Mouse (Mus musculus): Measurements from ENCODE around the gene Leo1. TPM values are rescaled to one million over a fixed set of nuclear protein-coding genes. Genes with fewer than 3 reads are reported as not detected.
"Not testable (repeated sequence)": the region's sequence is repeated elsewhere in the genome, so short reads cannot be mapped to it uniquely, and the experiment has no call there.

Leo1 gene
- total RNA-seq, 2 experiments from 2014 or later: 24.1 to 49.9 TPM

DNA sequence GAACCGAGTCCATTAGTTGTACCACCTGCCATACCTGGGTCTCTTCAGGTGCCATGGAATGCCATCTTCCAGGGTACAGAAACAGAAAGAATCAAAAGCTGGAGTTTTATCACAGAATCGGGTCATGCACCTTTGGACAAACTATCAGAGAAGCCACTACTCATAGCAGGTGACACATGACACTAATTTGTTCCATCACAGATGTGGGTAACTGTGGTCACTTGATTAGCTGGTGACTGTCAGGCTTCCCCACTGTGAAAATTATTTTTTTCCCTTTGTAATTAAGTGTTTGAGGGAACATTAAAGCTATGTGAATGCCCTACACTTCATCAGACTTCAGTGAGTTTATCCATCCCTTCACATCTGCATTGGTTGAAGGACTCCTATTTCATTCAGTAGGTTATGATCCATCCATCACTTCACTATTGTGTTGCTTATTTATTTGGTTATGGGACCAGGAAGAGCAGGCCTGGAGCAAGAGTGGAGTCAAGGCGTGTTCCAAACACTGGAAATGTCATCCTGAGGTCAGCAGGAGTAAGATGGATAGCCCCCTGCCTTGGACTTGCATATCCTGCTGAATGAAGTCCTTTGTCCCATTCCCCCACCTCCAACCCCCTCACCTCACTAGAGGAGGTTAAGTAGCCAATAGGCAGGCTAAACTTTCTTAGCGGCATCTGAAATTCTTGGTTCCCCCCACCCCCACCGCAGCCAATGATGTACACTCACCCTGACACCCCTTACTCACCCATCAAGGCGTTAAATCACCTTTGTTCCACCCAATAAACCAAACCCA lies 16.8 kb upstream of the Leo1 start:
- no peak for ATAC-seq (replicated peaks; ENCODE audit: poor library complexity)

DNA sequence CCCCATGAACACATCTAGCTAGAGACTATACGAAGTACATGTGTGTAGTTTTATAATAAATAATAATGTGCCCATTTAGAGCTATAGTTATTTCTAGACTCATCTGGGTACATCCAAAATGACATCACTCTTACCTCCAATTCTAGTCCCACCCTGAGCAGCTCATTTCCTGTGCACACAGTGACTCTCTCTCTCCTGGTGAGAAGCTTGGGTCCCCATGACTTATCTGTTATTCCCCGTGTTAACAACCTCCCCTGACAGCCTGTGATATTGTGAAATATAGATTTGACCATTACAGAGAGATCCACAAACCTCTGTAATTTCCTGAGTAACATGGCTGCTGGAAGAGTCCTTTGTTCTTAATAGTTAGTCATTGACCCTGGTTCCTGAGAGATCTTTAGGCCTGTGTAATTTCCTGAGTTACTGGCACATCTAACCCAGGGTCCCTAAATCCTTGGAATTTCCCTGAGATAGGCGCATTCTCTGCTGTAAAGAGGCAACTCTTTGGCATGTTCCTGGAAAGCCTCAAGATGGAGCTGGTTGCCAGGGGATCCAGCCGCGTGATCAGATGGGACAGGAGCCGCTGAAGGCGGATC lies 15.4 kb upstream of the Leo1 start:
- peak; percentile 59 for ATAC-seq (replicated peaks; ENCODE audit: poor library complexity)

DNA sequence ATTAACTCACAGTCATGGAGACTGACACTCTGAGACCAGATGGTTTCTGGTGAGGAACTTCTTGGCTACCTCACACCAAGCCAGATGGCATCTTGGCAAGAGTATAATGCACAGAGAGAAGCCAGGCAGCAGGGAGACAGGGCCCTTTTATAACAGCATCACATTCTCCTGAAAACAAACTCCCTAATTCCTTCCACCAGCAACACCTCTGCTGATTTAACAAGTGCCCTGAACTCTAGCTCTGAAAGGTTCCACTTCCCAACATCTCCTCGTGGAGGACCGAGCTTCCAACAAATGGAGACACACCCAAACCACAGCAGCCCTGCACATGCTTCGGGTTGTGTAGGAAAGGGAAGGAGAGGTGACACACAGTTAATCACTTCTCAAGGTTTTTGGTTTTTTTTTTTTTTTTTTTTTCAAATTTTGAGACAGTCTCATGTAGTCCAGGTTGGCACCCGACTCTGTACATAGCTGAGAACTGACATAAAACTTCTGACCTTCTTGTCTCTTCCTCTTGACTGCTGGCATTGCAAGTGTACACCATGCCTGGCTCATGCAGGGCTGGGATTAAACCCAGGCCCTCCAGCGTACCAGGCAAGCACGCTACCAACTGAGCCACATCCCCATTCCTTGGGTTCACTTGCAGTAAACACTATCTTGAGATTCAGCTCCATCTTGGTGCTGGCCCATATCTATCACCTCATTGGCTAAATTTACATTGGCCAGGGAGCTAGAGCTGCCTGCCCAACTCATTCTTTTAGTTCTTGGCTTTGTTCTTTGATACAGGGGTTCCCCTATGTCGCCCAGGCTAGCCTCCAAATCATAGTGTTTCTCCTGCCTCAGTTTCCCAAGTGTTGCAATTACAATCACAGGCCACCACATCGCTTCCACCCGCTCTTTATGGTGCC lies 13.7 kb upstream of the Leo1 start:
- ATAC-seq (replicated peaks; ENCODE audit: poor library complexity): no peak

DNA sequence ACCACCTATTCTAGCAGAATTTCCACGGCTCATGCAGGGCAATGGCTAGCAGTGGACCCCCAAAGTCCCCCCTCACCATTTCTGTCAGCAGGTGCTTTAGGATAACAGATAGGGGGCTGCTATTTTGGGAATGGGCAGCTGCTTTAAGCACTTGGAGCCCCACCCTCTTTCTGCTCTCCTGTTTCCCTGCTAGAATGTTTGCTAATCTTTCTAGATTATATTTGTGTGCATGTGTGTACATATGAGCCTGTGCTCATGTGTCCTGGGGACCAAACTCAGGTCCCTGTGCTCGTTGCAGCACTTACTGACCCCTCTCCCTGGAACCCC lies 13.1 kb upstream of the Leo1 start:
- ATAC-seq (replicated peaks; ENCODE audit: poor library complexity): no peak

DNA sequence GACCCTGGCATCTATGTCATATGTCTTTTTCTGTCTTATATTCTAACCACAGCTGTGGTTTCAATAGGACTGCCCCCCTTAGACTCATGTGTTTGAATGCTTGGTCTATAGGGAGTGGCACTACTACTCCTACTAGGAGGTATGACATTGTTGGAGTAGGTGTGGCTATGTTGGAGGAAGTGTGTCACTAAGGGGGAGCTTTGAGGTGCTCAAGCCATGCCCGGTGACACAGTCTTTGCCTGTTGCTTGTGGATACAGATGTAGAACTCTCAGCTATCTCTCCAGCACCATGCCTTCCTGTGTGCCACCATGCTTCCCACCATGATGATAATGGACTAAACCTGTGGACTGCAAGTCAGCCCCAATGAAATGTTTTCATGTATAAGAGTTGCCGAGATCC lies 12.3 kb upstream of the Leo1 start:
- ATAC-seq (replicated peaks; ENCODE audit: poor library complexity): peak; percentile 33

DNA sequence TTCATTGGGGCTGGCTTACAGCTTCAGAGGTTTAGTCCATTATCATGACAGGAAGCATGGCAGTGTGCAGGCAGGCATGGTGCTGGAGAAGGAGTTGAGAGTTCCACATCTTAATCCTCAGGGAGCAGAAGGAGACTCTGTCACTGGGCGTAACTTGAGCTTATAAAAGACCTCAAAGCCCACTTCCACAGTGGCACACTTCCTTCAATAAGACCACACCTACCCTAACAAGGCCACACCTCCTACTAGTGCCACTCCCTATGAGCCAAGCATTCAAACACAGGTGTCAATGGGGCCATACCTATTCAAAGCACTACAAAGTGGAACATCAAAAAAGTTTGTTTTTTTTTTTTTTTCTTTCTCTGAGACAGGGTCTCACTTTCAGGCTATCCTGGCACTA lies 11.7 kb upstream of the Leo1 start:
- ATAC-seq (replicated peaks; ENCODE audit: poor library complexity): no peak

DNA sequence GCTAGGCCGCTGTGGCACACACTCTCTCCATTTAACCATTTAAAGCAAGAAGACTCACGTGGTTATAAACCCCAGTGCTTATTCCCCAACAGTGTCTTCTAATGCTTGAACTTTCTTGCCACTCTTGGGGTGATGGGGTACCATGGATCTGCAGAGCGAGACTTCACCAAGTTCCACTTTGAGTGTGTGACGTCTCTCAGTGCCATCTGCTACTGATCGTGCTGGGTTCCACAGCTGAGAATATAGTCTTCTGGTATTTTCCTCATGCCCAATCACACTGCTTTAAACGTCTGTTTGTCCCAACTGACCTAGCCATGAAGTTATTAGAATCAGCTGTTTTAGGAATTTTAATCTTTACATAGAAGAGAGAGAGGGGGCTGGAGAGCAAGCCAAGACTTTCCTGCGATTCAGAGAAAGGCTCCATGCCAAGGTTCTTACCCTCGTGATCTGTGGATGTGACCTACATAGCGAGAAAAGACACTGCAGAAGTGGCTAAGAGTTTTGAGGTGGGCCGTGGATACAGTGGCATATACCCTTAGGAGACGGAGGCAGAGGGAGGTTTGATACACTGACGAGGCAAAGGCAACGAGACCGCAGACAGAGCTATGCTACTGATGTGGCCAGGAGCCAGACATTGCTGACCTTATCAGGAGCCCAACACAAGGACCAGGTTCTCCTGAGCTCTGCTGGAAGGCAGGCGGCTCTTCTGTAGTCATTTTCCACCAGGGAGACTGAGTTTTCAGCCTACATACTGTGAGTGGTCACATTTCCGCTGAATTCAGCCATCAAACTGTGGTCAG lies 10.3 kb upstream of the Leo1 start:
- peak; percentile 69 for ATAC-seq (replicated peaks; ENCODE audit: poor library complexity)

DNA sequence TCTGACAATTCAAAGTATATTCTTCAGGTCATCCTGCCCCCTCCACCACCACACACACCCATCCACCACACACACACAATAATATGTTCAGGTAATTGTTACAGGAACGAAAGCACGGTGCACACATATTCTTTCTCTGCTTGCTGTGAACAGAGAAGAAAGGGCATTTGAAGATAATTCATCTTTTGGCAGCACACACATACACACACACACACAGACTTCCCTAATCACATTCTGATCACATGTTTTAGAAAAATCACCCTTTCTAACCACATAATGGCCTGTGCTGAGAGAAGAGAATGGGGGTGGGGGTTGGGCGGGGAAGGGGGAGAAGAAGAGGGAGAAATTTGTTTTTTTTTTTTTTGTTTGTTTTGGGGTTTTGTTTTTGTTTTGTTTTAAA lies 8.6 kb upstream of the Leo1 start:
- no peak for ATAC-seq (replicated peaks; ENCODE audit: poor library complexity)

DNA sequence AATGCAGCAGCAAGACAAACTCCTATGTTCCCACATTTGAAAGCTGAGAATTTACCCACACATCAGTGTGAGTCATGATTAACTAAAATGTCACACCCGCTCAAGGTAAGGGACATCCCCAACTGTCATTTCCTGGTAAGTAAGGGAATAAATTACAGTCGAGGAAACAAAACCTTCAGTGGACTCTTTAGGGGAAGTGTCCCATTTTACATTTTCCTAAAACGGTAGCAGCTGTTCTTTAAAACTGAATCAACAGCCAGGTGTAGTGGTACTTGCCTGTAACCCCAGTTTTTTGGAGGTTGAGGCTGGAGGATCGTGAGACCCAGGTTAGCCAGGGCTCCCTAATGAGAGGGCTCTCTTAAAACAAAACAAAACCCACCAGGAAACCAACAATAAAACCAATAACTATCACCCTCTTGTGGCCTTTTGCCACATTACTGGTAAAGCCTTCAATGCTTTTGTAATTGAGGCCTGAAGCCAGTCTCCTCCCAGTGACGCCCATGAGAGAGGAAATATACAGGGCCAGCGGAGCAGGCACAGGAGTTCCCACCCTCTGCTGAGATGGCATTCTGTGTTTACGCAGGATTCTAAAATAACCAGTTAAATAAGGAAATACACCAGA lies 7.0 kb upstream of the Leo1 start:
- peak; percentile 70 for ATAC-seq (replicated peaks; ENCODE audit: poor library complexity)

DNA sequence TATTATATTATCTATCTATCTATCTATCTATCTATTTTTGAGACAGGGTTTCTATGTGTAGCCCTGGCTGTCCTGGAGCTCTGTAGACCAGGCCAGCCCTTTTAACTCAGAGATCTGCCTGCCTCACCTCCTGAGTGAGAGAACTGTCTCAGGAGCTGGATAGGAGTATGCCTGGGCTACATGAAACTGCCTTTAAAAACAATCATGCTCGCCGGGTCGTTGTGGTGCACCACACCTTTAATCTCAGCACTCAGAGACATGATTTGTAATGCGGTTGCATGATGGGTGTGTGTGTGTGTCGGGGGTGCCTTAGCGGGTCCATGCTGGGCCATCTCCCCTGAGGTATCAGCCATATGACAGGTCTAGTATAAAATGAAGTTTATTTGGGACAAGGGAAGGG lies 6.5 kb upstream of the Leo1 start:
- ATAC-seq (replicated peaks; ENCODE audit: poor library complexity): no peak

DNA sequence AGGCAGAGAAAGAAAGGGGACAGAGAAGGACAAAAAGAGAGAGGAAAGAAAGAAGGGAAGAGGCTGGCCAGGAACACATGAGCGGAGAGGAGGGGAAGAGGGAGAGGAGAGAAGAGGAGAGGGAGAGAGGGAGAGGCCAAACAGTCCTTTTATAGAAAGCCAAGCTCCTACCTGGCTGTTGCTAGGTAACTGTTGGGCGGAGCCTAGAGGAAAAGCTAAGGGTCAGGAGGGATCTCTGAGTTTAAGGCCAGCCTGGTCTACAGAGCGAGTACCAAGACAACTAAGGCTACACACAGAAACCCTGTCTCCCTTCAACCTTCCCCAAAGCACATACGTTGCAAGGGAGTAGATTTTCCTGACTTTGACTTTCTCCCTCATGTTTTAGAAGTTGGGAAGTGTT lies 6.0 kb upstream of the Leo1 start:
- no peak for ATAC-seq (replicated peaks; ENCODE audit: poor library complexity)

DNA sequence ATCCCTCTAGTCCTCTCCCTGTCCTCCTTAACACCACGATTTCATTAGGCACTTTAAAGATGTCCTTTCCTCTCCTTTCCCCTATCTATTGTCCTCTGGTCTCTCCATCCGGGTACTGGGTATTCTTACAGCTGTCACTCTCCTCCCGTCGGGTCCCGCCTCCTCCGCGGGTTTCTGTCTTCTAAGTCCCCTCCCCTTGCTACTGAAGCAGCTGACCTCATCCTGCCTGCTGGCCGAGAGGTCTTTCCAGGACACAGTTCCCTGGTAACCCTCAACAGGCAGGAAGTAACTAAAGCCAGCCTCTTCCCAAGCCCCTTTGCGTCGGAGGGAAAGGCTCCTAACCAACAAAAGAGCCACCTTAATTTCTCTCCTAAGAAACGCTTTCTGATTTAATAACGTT lies 5.4 kb upstream of the Leo1 start:
- ATAC-seq (replicated peaks; ENCODE audit: poor library complexity): peak; percentile 67

DNA sequence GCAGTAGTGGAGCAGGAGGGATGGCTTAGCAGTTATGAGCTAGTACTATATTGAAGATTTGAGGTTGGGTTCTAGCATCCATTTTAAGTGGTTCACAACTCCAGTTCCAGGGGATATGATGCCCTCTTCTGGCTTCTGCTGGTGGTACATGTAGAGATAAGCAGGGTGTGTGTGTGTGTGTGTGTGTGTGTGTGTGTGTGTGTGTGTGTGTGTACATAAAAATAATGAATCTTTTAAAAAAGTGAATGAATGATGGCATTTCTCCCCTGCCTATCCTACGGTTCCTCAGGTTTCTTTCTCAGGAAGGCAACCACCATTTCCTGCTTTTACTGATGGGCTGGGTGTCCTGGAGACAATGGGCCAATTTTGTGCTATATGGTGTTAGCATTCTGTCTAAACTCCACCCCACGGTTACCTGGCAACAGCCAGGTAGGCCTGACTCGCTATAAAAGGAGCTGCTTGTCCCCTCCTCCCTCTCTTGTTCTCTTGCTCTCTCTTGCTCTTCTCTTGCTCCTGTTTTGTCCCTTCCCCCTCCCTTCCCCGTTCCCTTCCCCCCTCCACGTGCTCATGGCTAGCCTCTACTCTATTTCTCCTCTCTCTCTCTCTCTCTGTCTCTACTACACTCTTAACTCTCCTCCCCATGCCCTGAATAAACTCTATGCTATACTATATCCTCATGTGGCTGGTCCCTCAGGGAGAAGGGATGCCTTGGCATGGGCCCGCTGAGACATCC lies 3.5 kb upstream of the Leo1 start:
- ATAC-seq (replicated peaks; ENCODE audit: poor library complexity): peak; percentile 32

DNA sequence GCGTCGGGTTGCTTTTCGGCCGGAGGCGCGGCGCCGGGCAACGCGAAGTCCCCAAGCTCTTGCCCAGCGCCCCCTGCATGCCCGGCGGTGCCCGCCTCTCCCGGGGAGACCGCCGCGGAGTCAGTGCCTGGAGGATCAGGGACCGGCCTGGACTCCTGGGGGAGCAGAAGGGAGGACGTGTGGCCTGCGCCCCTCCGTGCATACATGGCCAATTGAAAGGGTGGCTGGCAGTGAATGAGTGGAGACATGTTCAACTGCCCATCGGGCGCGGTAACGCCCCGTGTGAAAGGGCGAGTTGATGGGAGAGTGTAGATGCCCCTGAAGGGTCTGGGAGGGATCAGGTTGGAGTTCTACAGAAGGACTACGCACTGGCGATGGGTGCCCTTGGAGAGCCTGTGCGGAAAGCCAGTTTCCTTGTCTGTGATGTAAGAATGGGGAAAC lies 387 bp downstream of the Leo1 start:
- peak; percentile 59 for ATAC-seq (replicated peaks; ENCODE audit: poor library complexity)

DNA sequence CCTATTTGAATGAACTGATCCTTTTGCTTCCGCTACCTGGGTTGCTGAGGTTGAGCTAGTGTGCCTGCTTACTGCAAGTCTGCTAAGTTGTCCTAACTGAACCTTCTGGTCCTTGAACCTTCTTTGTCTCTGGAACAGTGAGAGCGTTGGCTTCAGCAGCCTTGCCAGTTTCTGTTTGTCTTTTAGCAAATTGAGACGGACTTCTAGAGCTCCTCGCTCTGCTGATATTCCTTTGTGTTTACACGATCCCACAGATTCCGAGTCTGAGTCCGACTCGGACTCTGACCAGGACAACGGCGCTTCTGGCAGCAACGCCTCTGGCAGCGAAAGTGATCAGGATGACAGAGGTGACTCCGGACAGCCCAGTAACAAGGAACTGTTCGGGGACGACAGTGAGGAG lies 3.7 kb downstream of the Leo1 start:
- ATAC-seq (replicated peaks; ENCODE audit: poor library complexity): no peak

DNA sequence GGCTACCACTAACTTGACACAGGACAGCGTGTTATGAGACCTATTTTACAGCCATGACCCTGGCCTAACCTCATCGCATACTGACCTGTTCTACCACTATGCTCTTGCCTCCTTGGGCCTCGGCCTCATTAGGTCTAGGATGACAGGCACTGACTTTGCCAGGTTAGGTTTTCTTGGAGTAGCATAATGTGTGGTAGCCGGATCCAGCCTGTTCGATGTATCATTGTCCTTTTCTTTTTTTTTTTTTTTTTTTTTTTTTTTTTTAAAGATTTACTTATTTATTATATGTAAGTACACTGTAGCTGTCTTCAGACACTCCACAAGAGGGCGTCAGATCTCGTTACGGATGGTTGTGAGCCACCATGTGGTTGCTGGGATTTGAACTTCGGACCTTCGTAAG lies 5.2 kb downstream of the Leo1 start:
- ATAC-seq (replicated peaks; ENCODE audit: poor library complexity): not testable (repeated sequence)

DNA sequence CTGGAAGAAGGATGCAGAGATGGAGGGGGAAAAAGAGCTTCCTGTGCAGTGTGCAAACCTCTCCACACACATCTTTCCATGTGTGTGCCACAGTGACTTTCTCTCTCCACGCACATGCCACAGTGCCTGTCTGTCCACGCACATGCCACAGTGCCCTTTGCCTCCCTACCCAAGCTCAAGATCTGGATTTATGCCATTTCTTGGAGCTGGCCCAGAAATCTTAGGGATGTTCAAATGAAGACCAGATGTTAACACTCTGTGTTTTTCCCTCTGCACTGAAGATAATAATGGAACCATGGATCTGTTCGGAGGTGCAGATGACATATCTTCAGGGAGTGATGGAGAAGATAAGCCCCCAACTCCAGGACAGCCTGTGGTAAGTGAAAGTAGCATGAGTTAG lies 6.7 kb downstream of the Leo1 start:
- no peak for ATAC-seq (replicated peaks; ENCODE audit: poor library complexity)

DNA sequence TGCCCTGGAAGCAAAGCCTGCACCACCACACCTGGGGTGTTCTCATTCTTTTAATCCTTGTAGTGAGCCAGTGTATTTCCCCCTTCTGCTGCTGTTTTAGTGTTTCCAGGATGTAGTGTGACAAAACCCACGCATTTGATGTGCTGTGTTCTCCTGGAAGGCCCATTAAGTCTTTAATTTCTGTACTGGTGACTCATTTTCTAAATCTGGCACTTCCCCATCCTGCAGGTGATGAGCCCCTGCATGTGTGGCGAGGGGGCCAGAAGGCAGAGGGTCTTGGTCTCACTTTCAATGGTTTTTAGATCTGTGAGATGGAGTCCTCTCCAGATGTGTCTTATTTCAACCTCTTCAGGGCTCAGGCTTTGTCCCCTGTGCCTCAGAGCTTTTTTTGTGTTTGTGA lies 12.7 kb downstream of the Leo1 start:
- ATAC-seq (replicated peaks; ENCODE audit: poor library complexity): no peak

DNA sequence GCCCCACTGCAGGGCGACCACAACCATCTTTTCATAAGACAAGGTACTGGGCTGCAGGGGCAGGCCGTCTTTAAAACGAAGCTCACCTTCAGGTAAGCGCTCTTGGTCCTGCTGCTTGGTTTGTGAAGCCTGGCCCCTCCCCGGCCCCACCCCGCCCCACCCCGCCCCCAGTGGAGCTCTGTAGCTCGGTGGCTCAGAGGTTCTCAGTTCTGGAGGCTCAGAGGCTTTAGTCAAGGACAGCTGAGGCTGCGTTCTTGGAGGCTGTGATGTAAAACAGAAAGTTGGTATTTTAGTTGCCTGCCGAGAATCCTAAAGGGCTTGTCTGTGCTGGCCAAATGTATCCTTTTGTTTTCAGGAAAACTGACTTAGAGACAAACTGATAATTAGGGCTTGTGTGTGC lies 14.4 kb downstream of the Leo1 start:
- no peak for ATAC-seq (replicated peaks; ENCODE audit: poor library complexity)

Data from megakaryocyte progenitor cell, adult 5-6 weeks (primary cell).